Comparison of ENCODE assay signal across 10 mouse cellular contexts in genomic region chr2:28278853-28279252, GRCm38 (mm10).
DNase-seq lines count a peak whose midpoint lies in the region; ATAC-seq lines count a peak whose summit lies in the region.
"Had no signal": no experiment of that assay in that cellular context is flagged by ENCODE, and none has a peak within 500 bp of the region (broad histone marks: within the 10 kb centered on the region; RNA-seq: fewer than 3 reads in every experiment).

No protein-coding gene starts in this region.

- 58% methylated on average over 10 of the region's 10 CpGs for WGBS in heart, embryonic 11.5 days (ENCODE audit: insufficient replicate concordance)
- WGBS in hindbrain, embryonic 15.5 days: 71% methylated on average over 10 of the region's 10 CpGs
- 80% methylated on average over 10 of the region's 10 CpGs for WGBS in kidney, embryonic 15.5 days

- no peak overlapping the region for H3K4me2 ChIP-seq in heart, embryonic 11.5 days
- no peak overlapping the region for H3K4me2 ChIP-seq in hindbrain, embryonic 15.5 days
- no peak overlapping the region for H3K4me2 ChIP-seq in kidney, embryonic 15.5 days
- H3K4me2 ChIP-seq: intestine, embryonic 15.5 days; liver, embryonic 11.5 days had no signal

- intact Hi-C loops in gastrocnemius, postnatal 14 days (cut with DNase I; ENCODE audit: low total_unique reads): loop anchor here (5.0 to 10.0 kb wide), 2 partner anchors 72 to 96 kb away; no protein-coding TSS in a partner anchor

- H3K36me3 ChIP-seq in heart, embryonic 11.5 days (ENCODE audit: control insufficient read depth, insufficient read depth, low read length): no peaks in the 10 kb centered on the region
- H3K36me3 ChIP-seq in hindbrain, embryonic 15.5 days: no peaks in the 10 kb centered on the region
- no peaks in the 10 kb centered on the region for H3K36me3 ChIP-seq in kidney, embryonic 15.5 days
- H3K36me3 ChIP-seq: intestine, embryonic 15.5 days had no signal

- peaks cover 4% of the 10 kb centered on the region; the same call in 1 of the 2 replicates for H3K27me3 ChIP-seq in heart, embryonic 11.5 days (ENCODE audit: control insufficient read depth, insufficient read depth, low read length)
- H3K27me3 ChIP-seq in hindbrain, embryonic 15.5 days: no peaks in the 10 kb centered on the region
- no peaks in the 10 kb centered on the region for H3K27me3 ChIP-seq in kidney, embryonic 15.5 days
- H3K27me3 ChIP-seq: intestine, embryonic 15.5 days had no signal

- peak; percentile 21 for DNase-seq in gastrocnemius, adult 18-20 months (ENCODE audit: low spot score)
- no peak for DNase-seq in gastrocnemius, postnatal 14 days
- peak; percentile 46 for DNase-seq in MN1 (ENCODE audit: low spot score)
- DNase-seq in embryo, embryonic 10 days (ENCODE audit: low spot score): no peak
- no peak for DNase-seq in adrenal gland, postnatal 14 days

- H3K4me3 ChIP-seq in heart, embryonic 11.5 days (ENCODE audit: low read depth, low read length): no peak overlapping the region
- no peak overlapping the region for H3K4me3 ChIP-seq in hindbrain, embryonic 15.5 days
- no peak overlapping the region for H3K4me3 ChIP-seq in kidney, embryonic 15.5 days (replicated peaks)
- H3K4me3 ChIP-seq: intestine, embryonic 15.5 days had no signal

- no peak for ATAC-seq in heart, embryonic 11.5 days (replicated peaks; ENCODE audit: insufficient number of reproducible peaks, low FRiP score, low TSS enrichment)
- no peak for ATAC-seq in hindbrain, embryonic 15.5 days (ENCODE audit: low FRiP score, low read depth)
- no peak for ATAC-seq in kidney, embryonic 15.5 days (replicated peaks; ENCODE audit: low FRiP score)

- H3K27ac ChIP-seq in heart, embryonic 11.5 days (ENCODE audit: low read depth, low read length): 0 out of 2 replicates have a peak overlapping the region, but pooled peaks have one; percentile 29
- H3K27ac ChIP-seq in hindbrain, embryonic 15.5 days (replicated peaks): peak overlapping the region; percentile 22; the same call in 1 of the 2 replicates
- H3K27ac ChIP-seq in kidney, embryonic 15.5 days: no peak overlapping the region
- H3K27ac ChIP-seq: intestine, embryonic 15.5 days had no signal

- H3K9ac ChIP-seq in heart, embryonic 11.5 days (ENCODE audit: low read depth, low read length): no peak overlapping the region
- H3K9ac ChIP-seq in hindbrain, embryonic 15.5 days: no peak overlapping the region
- no peak overlapping the region for H3K9ac ChIP-seq in kidney, embryonic 15.5 days
- H3K9ac ChIP-seq: intestine, embryonic 15.5 days had no signal

- H3K9me3 ChIP-seq in heart, embryonic 11.5 days (replicated peaks; ENCODE audit: control insufficient read depth, low read length): no peaks in the 10 kb centered on the region
- no peaks in the 10 kb centered on the region for H3K9me3 ChIP-seq in hindbrain, embryonic 15.5 days
- H3K9me3 ChIP-seq in kidney, embryonic 15.5 days (replicated peaks): no peaks in the 10 kb centered on the region
- H3K9me3 ChIP-seq: intestine, embryonic 15.5 days had no signal

- peaks cover 14% of the 10 kb centered on the region for H3K4me1 ChIP-seq in heart, embryonic 11.5 days (ENCODE audit: control insufficient read depth, insufficient read depth, low read length)
- 0 out of 2 replicates have a peak, but pooled peaks cover 11% of the 10 kb centered on the region for H3K4me1 ChIP-seq in hindbrain, embryonic 15.5 days (replicated peaks)
- H3K4me1 ChIP-seq in kidney, embryonic 15.5 days: no peaks in the 10 kb centered on the region; the same call in 1 of the 2 replicates

Comparison
In these comparisons a context has a peak if more than half of its experiments do, and no peak if none do; other contexts are left out.
1. DNase-seq: peak in gastrocnemius, adult 18-20 months (single experiment) and MN1 (single experiment); none in gastrocnemius, postnatal 14 days (single experiment), embryo, embryonic 10 days (single experiment) and adrenal gland, postnatal 14 days (single experiment).